Mouse (Mus musculus) hindbrain, embryonic 14.5 days (tissue): ENCODE results near the gene Aif1. TPM values are rescaled to one million over a fixed set of nuclear protein-coding genes. Genes with fewer than 3 reads are reported as not detected.

Experiments used
- ATAC-seq: fragments of 200-750 bp; cut with Nextera tagmentation; 2 replicates; pipeline ENCODE4 v1.8.0; 2017; ENCODE audit warnings: moderate number of reproducible peaks, mild to moderate bottlenecking, moderate TSS enrichment, moderate library complexity; ENCODE audit not compliant: low FRiP score
- DNase-seq: peaks from one replicate; pipeline ENCODE4 v3.0.0-alpha.2; 2015; ENCODE audit warnings: low spot score
- H3K27ac ChIP-seq: fragments of 300-500 bp; sonication (generic); 2 replicates; pipeline ENCODE4 v1.5.1; 2014; ENCODE audit warnings: mild to moderate bottlenecking, moderate library complexity
- H3K27me3 ChIP-seq: fragments of 300-500 bp; sonication (generic); 2 replicates; pipeline ENCODE4 v1.6.1; 2014; ENCODE audit warnings: mild to moderate bottlenecking, low read length, mixed read lengths; ENCODE audit not compliant: control insufficient read depth, insufficient read depth
- H3K36me3 ChIP-seq: fragments of 300-500 bp; sonication (generic); replicated peaks from 2 replicates; pipeline ENCODE4 v1.6.1; 2014; ENCODE audit not compliant: control insufficient read depth, insufficient read depth
- H3K4me1 ChIP-seq: fragments of 300-500 bp; sonication (generic); replicated peaks from 2 replicates; pipeline ENCODE4 v1.6.1; 2014; ENCODE audit warnings: antibody characterized with exemption, low read length, mixed read lengths; ENCODE audit not compliant: control insufficient read depth, insufficient read depth
- H3K4me2 ChIP-seq: fragments of 300-500 bp; sonication (generic); replicated peaks from 2 replicates; pipeline ENCODE4 v1.6.1; 2014; ENCODE audit warnings: mild to moderate bottlenecking, moderate library complexity
- H3K4me3 ChIP-seq: fragments of 300-500 bp; sonication (generic); replicated peaks from 2 replicates; pipeline ENCODE4 v1.5.1; 2014; ENCODE audit warnings: mild to moderate bottlenecking, low read length
- H3K9ac ChIP-seq: fragments of 300-500 bp; sonication (generic); 2 replicates; pipeline ENCODE4 v1.6.1; 2014
- H3K9me3 ChIP-seq: fragments of 300-500 bp; sonication (generic); 2 replicates; pipeline ENCODE4 v1.6.1; 2016; ENCODE audit warnings: low read length; ENCODE audit not compliant: control insufficient read depth
- WGBS: fragments of 180-500 bp; shearing (Covaris S2); extraction: QIAGEN DNeasy Blood & Tissue Kit; methylation state at CpG from one replicate; pipeline ENCODE4 v1.1.7; 2014; 5-methylcytosine and 5-hydroxymethylcytosine counted together
- polyA plus RNA-seq: library from polyadenylated mRNA; unstranded; fragments of >200 nt; fragmentation: Nextera tagmentation; extraction: Ambion mirVana; gene quantifications from 2 replicates; pipeline ENCODE4 v1.2.1, GENCODE M21; 2014

Gene Aif1
- polyA plus RNA-seq, 1 experiment from 2014 or later: 8.7 TPM

DNA sequence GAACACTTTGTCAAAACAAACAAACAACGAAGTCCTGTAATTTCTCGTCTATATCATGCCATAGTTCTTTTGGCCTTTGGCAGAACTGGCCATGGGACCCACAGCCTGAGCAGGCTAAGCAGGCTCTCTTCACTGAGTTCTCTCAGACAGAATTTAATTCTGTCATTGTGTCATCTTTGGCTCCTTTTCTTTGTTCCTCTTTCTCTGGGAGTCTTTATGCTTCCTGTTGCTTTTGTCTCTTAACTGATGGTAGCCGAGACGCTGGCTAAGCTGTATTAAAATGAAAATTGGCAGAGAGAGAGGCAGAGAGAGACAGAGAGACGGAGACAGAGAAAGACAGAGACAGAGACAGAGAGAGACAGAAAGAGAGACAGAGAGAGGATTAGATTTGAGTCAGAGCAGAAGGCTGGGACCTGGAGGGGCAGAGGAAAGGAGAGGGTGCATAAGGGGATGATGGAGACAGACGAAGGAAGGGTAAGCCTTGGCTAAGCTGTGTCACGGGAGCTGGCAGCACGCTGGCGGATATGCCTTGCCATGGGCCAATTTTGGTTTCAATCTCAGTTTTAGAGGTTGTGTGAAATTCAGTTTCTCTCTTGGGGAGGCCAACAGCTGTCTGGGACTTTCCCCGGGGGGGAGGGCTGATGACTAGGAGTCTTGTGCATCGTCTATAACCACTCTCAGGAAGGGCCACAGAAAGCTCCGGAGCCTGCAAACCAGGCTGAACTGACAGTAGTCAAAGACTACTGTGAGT, 34.1 kb upstream of the Aif1 start:
- no peak overlapping the region for H3K27ac ChIP-seq
- no peaks in the 10 kb centered on the region for H3K9me3 ChIP-seq
- no peak overlapping the region for H3K4me3 ChIP-seq
- no peaks in the 10 kb centered on the region for H3K36me3 ChIP-seq
- no peak overlapping the region for H3K9ac ChIP-seq
- peaks cover 4% of the 10 kb centered on the region; the same call in 1 of the 2 replicates for H3K27me3 ChIP-seq
- H3K4me2 ChIP-seq: no peak overlapping the region
- H3K4me1 ChIP-seq: no peaks in the 10 kb centered on the region
- 73% methylated on average over 12 of the region's 12 CpGs for WGBS
- DNase-seq (no peak), ATAC-seq (no peak)

DNA sequence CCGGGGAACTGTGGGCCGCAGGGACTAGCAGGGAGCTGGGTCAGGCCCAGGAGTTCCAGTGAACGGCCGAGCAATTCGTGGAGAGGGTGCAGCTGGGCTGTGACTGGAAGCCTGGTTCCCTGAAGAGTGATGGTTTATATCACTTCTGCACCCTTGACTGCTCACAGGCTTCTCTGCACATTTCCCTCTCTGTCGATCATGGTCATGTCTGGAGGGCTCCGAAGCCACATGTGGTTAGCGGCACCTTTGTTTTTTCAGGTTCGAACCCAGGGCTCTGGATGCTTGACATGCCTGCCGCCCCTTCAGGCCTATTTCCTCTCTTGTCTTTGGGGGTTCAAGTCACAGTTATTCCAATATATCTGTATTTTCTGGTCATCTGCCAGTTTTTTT, 29.5 kb upstream of the Aif1 start:
- peaks cover 7% of the 10 kb centered on the region; the same call in 1 of the 2 replicates for H3K27me3 ChIP-seq
- no peak overlapping the region for H3K27ac ChIP-seq
- H3K4me1 ChIP-seq: no peaks in the 10 kb centered on the region
- ATAC-seq (no peak), DNase-seq (no peak)
- 0 out of 2 replicates have a peak overlapping the region, but pooled peaks have one; percentile 11 for H3K9ac ChIP-seq
- H3K4me2 ChIP-seq: no peak overlapping the region
- no peak overlapping the region for H3K4me3 ChIP-seq
- 59% methylated on average over 10 of the region's 10 CpGs for WGBS
- H3K36me3 ChIP-seq: no peaks in the 10 kb centered on the region
- no peaks in the 10 kb centered on the region for H3K9me3 ChIP-seq

DNA sequence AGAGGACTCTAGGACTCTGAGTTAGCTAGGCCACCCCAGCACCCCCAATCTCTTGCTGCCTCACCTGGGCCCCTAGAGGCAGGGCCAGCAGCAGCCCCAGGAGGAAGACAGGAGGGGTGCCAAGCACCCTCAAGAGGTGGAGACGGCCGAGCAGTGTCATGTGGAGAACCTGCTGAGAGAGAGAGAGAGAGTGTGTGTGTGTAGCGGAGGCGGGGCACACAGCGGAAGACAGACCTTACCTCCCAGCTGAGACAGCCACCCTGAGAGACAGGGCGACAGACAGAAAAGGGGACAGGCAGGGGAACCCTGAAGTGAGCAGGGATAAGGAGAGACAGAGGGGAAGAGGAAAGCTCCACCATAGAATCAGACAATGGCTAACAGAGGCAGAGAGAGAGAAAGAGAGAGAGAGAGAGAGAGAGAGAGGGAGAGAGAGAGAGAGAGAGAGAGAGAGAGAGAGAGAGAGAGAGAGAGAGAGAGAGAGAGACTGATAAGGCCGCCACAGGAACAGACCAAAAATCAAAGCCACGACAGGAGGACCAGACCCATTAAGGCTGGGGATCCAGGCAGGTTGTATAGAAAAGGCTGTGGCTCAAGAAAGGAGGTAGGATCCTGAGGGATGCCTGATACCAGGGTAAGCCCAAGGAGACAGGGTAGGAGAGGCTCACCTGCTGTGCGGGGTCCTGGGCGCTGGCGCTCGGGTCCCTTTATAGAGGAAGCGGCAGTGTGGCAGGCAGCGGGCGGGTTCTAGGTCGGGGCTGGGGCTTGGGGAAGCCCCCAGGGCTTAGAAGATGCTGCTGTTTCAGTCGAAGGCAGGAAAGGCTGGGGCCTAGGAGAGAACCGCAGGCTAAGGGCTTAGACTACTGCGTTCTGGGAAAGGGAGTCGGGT, 28.9 kb upstream of the Aif1 start, which contains the start of gene Lta:
Gene Lta, minus strand, starts transcription at position 858 of the 886 bp plus-strand sequence.
- H3K4me3 ChIP-seq: no peak within 1 kb of the TSS
- no peak within 1 kb of the TSS for H3K27ac ChIP-seq
- no peaks in the 10 kb centered on the region for H3K4me1 ChIP-seq
- ATAC-seq: no peak
- H3K4me2 ChIP-seq: no peak within 1 kb of the TSS
- 36% methylated on average over 20 of the region's 20 CpGs for WGBS
- H3K9ac ChIP-seq: 0 out of 2 replicates have a peak within 1 kb of the TSS, but pooled peaks have one; percentile 11
- peaks cover 7% of the 10 kb centered on the region; the same call in 1 of the 2 replicates for H3K27me3 ChIP-seq
- H3K36me3 ChIP-seq: no peaks in the 10 kb centered on the region
- no peaks in the 10 kb centered on the region for H3K9me3 ChIP-seq
- DNase-seq: no peak

DNA sequence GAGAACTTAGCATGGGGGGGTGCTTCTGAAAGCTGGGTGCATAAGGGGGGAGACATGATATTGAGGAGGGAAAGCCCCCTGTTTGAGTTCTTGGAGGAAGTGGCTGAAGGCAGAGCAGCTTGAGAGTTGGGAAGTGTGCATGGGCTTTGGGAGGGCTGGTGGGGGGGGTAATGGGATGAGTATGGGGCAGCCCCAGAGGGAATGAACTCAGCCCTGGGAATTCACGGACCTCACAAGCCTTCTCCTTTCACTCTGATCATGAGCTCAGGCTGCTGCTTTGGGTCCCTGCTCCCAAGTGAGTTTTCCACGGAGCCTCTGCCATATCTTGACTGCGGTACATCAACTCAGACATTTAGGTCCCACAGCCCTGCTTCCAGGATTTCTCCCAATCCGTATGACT, 26.6 kb upstream of the Aif1 start:
- Histone ChIP-seq H3K9ac (no peak overlapping the region), H3K9me3 (no peaks in the 10 kb centered on the region), H3K36me3 (no peaks in the 10 kb centered on the region), H3K27me3 (peaks cover 7% of the 10 kb centered on the region; the same call in 1 of the 2 replicates), H3K4me3 (no peak overlapping the region), H3K4me1 (no peaks in the 10 kb centered on the region), H3K27ac (no peak overlapping the region), H3K4me2 (no peak overlapping the region)
- no peak for ATAC-seq
- 80% methylated on average over 4 of the region's 4 CpGs for WGBS
- DNase-seq: no peak

DNA sequence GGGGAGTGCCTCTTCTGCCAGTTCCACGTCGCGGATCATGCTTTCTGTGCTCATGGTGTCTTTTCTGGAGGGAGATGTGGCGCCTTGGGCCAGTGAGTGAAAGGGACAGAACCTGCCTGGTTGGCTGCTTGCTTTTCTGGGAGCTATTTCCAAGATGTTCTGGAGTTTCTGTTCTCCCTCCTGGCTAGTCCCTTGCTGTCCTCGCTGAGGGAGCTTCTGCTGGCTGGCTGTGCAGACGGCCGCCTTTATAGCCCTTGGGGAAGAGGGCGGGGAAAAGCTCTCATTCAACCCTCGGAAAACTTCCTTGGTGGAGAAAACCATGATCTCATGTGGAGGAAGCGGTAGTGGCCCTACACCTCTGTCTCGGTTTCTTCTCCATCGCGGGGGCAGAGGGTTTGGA, 25.9 kb upstream of the Aif1 start, which contains the start of gene Tnf:
Gene Tnf, minus strand, starts transcription at position 221 of the 400 bp plus-strand sequence.
- Histone ChIP-seq H3K9me3 (no peaks in the 10 kb centered on the region), H3K4me1 (no peaks in the 10 kb centered on the region), H3K4me2 (no peak within 1 kb of the TSS), H3K27me3 (peaks cover 12% of the 10 kb centered on the region), H3K9ac (no peak within 1 kb of the TSS), H3K36me3 (no peaks in the 10 kb centered on the region), H3K27ac (no peak within 1 kb of the TSS), H3K4me3 (no peak within 1 kb of the TSS)
- no peak for DNase-seq
- no peak for ATAC-seq
- 51% methylated on average over 13 of the region's 13 CpGs for WGBS

- Histone ChIP-seq H3K27ac (no peak overlapping the region), H3K9me3 (no peaks in the 10 kb centered on the region), H3K4me3 (no peak overlapping the region), H3K9ac (no peak overlapping the region), H3K36me3 (no peaks in the 10 kb centered on the region), H3K27me3 (peaks cover 17% of the 10 kb centered on the region), H3K4me2 (no peak overlapping the region), H3K4me1 (0 out of 2 replicates have a peak, but pooled peaks cover 2% of the 10 kb centered on the region)
- ATAC-seq: no peak
- 75% methylated on average over 11 of the region's 11 CpGs for WGBS
- DNase-seq: no peak
These were observed 25.3 kb upstream of the Aif1 start for GRCm38 (mm10) chr17:35201128-35201527.

GRCm38 (mm10) chr17:35200398-35200797, 24.5 kb upstream of the Aif1 start:
- Histone ChIP-seq H3K4me2 (no peak overlapping the region), H3K27ac (no peak overlapping the region), H3K9me3 (no peaks in the 10 kb centered on the region), H3K4me3 (no peak overlapping the region), H3K27me3 (peaks cover 25% of the 10 kb centered on the region), H3K4me1 (peaks cover 9% of the 10 kb centered on the region; the same call in 1 of the 2 replicates), H3K36me3 (no peaks in the 10 kb centered on the region), H3K9ac (no peak overlapping the region)
- 89% methylated on average over 11 of the region's 11 CpGs for WGBS
- ATAC-seq: no peak
- DNase-seq: no peak

GRCm38 (mm10) chr17:35198946-35199345, 23.1 kb upstream of the Aif1 start:
- 27% methylated on average over 8 of the region's 8 CpGs for WGBS

DNA sequence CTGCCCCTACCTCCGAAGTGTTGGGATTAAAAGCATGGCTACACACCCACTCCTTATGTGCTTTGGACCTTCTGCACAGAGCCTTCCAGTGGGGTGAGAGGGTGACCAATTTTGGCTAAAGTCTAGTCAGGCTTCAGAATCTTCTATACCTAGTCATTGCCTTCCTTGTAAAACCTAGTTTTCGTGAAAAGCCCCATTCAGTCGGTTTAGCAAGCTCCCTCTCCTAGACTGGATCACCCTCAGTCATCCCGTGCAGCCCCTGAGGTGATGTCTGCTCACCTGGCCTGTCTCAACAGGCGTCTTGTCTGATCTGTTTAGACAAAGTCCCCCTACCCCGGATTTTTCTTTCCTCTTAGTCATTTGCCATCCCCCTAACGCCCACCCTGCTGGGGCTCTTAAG, 22.2 kb upstream of the Aif1 start:
- DNase-seq (no peak), ATAC-seq (no peak)
- Histone ChIP-seq H3K9ac (no peak overlapping the region), H3K4me1 (peaks cover 9% of the 10 kb centered on the region; the same call in 1 of the 2 replicates), H3K4me3 (no peak overlapping the region), H3K27ac (no peak overlapping the region), H3K9me3 (no peaks in the 10 kb centered on the region), H3K4me2 (no peak overlapping the region), H3K36me3 (no peaks in the 10 kb centered on the region), H3K27me3 (peaks cover 27% of the 10 kb centered on the region)
- WGBS: 71% methylated on average over 7 of the region's 7 CpGs

More at GRCm38 (mm10) chr17:35198946-35199345, 23.1 kb upstream of the Aif1 start:
- no peak for DNase-seq
- no peak overlapping the region for H3K4me3 ChIP-seq
- H3K9me3 ChIP-seq: no peaks in the 10 kb centered on the region
- H3K27me3 ChIP-seq: peaks cover 27% of the 10 kb centered on the region
- H3K9ac ChIP-seq: no peak overlapping the region
- no peak overlapping the region for H3K27ac ChIP-seq
- ATAC-seq: no peak
- no peaks in the 10 kb centered on the region for H3K36me3 ChIP-seq
- peaks cover 9% of the 10 kb centered on the region; the same call in 1 of the 2 replicates for H3K4me1 ChIP-seq
- no peak overlapping the region for H3K4me2 ChIP-seq
